Mouse (Mus musculus): ENCODE data around the gene Rgs8. TPM values are rescaled to one million over a fixed set of nuclear protein-coding genes. Genes with fewer than 3 reads are reported as not detected.

The Rgs8 gene
- total RNA-seq, 2 experiments from 2014 or later: not detected

DNA sequence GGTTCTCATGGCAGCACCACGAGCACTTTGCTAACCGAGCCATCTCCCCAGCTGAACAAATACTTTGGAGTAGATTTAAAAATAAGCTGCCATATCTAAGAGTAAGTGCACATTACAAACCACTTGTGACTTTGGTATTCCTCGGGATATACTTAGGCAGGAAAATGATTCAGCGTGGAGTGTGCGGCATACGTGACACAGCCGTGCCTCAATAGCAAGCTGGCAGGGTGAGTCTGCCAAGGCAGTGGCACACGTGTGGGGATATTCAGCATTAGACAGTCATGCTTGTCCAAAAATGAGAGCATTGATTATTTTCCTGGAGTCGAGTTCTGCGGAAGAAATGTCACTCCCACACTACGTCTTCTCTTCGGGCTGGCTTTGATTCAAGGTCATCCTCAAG, 21.1 kb downstream of the Rgs8 start:
- DNase-seq: no peak

DNA sequence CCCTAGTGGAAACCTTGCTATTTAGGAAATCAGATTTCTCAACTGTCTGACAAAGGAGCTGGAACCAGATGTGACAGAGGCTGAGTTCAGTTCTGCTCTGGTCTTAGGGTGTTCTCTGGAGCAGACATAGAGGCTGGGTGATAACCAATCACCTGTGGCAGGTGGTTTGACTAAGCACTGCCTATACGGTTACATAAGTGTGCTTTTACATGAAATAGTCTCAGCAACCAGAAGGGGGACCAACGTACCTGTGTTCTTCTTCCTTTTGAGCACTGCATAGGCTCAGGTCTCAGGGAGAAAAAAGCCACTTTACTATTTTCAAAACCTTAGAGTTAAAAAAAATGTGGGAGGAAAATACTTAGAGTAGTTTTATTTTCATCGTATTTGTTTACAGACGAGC, 22.8 kb downstream of the Rgs8 start:
- DNase-seq: no peak

DNA sequence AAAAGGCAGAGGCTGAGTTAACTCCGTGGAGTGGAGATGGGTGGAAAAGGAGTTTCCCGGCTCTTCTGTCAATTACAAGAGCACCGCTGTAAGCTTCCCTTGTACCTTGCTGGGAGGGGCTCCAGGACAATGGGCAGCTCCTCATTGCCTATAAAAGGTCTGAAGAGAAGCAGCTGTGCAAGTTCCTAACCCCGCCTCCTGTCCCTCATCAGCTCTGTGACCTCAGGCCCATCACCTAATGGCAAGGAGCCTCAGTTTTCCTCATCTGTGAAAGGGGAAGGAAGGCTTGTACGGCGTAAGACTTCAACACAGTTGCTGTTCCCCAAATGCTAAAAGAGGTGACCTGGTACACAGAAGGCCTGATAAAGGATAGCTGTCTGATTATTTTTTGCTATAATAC, 24.8 kb downstream of the Rgs8 start:
- DNase-seq: no peak

DNA sequence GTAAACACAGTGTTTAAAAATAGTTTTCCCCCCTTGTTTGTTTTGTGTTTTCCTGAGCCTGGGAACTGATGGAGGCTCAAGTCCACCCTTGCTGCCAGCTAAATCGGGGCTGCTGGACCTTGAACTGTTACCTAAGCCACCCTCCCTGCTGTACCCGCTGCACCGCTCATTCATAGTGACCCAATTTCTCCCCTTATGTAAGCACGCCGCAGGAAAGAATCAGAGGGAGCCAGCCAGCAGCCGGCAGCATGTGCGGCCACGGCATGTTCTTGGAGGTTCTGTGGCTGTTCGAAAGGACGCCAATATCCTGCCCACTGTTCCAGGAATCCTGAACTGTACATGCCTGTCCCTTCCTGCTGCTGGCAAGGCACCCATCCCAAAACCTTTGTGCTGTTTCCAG, 26.3 kb downstream of the Rgs8 start:
- peak; percentile 59 to 75 for DNase-seq

DNA sequence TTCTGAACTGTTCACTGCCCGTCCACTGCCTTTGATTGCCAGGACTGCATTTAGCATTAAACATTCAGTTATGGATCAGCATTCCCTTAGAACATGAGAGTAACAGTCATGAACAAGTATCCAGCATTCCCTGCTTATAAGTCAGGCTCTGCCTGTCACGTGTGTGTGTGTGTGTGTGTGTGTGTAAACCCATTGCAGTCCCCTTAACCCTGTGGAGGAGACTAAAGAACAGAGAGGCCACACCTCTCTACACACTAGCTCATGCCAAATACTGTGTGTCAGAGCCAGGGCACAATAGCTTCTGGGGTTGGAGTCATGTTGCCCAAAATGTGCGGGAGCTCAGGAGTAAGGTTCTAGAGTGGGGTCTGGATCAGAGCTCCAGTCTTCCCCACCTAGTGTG, 26.8 kb downstream of the Rgs8 start:
- DNase-seq: no peak

DNA sequence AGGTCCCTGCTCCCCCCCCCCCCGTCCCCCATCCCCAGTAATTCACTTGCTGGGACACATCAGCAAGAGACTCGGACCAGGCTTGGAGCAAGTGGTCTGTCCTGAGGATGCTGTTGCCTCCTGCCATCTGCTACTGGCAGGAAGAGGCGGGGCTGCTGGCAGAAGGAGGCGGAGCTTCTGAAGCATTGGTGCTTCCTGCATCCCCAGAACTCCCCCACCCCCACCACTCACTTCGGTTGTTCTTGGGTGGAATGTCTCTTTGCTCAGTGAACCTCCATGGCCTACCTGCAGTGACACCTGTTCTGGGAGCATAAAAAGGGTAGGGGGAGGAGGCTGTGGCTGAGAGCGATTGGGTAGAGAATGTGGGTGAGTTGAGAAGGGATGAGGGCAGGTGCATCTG, 27.5 kb downstream of the Rgs8 start:
- no peak for DNase-seq

DNA sequence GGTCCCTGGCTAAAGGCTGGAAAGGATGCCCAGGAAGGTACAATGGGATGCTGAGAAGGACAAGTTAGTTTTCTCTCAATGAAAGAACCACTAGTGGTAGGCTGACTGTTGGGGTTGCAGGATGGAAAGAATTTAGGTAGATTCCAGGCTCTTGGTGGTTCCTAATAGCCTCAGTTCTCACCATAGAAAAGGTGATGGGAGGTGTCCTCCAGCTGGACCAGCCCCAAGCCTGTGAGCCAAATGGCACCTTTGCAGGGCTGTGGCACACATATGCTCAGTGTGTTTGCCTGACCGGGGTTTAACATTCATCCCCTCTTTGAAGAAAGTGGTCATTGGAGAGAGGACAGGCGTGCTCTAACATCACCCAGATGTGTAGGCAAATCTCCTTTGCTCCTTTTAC, 28.2 kb downstream of the Rgs8 start:
- DNase-seq: no peak

DNA sequence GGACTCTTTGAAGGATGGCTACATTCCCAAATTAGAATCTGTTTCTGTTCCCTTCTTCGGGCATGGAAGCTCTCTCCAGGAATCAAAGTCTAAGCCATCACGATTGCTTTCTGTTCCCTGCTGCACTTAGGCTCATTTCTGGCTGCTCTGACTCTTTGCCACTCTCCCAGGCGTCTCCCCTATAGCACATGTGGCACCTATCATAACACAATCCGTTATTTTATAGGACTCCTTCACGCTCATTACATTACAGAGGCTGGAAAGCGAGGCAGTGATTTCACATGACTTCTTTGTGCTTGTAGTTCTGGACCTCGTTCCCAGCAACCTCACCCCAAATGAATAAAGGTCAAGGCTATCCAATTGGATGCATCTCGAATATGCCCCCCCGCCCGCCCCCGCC, 30.4 kb downstream of the Rgs8 start:
- no peak for DNase-seq

DNA sequence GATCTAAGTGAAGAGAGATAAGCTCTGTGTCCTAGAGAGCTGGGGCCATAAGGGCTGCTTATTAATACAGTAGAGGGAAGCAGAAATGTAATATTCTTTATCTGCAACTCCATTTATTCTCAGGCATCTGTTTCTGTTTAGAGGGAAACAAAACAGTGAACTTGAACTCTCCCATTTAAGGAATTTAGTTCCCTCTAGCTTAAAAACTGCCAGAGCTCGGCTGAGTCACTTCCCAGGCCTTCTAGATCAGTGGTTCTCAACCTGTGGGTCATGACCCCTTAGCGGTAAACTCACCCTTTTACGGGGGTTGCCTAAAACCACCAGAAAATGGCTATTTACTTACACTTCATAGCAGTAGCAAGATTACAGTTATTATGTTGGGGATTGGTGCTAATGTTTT, 32.8 kb downstream of the Rgs8 start:
- DNase-seq: no peak

DNA sequence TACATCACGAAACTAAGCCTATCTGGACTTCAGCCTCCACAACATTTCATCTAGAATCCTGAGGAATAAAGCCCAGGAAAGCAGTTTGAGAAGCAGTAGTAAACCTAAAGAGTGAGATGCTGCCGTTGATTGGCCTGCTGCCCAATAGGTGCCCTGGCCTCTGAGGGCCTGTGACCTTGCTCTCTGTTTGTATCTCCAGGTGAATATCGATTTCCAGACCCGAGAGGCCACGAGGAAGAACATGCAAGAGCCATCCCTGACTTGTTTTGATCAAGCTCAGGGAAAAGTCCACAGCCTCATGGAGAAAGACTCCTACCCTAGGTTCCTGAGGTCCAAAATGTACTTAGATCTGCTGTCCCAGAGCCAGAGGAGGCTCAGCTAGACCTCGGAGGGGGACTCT, 39.7 kb downstream of the Rgs8 start:
- DNase-seq: no peak

DNA sequence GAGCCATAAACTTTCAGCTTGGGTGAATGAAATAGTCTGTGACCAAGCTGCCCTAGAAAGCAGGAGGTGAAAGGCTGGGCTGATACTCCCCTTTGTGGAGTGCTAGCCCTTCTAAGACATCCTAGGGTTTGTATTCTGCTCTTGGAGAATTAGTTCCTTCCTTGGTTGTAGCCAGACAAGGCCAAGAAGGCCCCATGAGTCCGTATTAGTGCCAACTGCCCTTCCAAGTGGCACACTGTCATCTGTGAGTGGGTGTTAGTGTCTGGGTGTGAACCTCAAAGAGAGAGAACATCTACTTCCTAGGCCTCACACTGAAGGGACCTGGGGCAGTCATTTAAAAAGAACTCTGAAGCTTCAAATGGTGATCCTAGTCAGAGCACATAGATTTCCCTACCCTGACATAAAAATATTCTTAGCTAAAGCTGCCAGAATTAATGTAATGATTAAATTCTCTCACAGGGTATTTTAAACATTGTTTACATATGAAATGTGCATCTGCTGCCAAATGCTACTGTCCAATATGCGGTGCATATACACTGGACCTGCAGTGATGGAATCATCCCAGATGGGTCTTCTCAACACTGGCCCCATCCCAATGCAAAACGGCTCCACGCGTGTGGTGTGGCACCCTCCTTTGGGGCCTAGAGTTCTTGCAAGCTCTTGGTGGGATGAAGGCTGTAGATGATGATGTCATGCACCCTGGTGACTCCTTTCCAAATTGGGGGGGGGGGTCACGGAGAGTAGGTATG, 41.7 kb downstream of the Rgs8 start:
- no peak for DNase-seq

DNA sequence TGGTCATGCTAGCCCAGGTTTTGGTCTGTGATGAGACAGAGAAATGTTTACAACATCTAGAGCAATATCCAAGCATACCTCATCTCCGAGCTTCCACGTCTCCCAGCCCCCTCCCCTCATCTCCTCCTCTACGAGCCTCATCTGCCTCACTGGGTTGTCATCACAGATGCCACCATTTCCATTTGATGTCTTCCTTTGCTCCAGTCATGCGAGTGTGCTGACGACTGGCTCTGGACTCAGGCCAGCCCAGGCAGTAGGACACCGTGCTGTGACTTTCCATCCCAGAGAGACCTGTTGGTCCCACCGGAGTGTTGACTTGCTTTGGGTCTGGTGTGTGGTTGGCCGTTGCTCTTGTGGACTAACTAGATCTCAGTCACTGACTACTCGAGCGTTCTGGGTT, 42.6 kb downstream of the Rgs8 start:
- DNase-seq: no peak

DNA sequence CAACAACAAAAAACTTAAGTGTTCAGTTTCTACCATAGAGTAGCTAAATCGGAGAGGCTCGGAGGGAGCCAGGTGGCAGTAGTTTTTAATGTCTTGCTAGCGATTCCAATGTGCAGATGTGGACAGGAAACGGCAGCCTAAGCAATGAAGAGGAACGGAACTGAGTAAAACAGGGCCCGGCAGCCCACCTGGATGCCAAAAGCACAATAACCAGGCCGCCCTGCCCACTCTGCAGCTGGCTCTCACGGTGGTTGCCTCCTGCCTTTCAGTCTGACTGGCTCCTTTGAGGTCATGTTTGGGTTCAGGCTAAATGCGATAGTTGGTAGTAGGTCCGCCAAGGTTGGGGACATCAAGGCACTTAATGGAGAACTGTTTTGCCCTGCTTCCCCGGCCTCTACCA, 43.3 kb downstream of the Rgs8 start:
- no peak for DNase-seq

DNA sequence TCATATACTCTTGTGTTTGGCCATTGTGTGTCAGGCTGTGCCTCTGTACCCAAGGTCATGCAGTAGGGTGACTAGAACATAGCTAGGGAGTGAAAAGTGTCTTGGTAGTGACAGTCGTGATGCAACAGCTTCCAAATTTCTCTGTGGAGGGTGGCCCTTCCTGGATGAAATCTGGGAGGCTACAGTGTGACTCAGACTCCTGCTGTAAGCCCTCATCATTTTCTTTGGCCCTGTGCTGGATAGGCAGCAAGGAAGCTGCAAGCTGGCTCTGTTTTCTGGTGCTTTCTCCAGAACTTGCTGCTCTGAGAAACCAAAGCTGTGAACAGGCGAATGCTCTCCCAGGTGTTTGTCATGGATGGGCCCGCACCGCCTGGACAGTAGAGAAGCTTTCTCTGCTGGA, 43.7 kb downstream of the Rgs8 start:
- DNase-seq: no peak

DNA sequence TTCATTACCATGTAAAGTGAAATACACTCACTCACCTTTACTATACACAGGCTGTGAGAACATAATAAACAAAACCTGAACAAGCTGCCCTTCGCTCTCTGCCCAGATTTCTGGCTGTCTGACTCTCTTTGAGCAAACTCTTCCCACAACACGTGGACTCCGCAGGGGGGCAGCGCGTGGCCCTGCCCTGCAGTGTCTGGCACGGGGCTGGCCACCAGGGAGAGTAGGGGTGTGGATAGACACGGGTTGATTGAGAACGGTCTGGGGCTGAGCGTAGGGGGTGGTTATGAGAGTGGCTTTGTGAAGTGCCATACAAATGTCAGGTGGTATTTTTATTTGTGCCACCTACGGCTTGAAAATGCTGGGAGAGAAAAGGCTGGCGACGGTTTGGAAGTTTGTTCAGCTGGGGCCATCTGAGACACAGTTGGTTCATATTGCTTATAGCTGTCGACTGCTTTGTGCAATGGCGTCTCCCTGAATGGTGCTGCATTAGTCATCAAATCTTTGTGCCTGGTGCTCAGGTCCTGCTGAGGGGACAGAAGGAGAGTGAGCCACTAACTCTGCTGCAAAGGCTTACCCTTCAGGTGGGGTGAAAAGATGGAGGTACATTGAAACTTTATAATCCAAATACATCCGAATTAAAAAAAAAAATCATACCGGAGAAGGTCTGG, 44.9 kb downstream of the Rgs8 start:
- DNase-seq: no peak

DNA sequence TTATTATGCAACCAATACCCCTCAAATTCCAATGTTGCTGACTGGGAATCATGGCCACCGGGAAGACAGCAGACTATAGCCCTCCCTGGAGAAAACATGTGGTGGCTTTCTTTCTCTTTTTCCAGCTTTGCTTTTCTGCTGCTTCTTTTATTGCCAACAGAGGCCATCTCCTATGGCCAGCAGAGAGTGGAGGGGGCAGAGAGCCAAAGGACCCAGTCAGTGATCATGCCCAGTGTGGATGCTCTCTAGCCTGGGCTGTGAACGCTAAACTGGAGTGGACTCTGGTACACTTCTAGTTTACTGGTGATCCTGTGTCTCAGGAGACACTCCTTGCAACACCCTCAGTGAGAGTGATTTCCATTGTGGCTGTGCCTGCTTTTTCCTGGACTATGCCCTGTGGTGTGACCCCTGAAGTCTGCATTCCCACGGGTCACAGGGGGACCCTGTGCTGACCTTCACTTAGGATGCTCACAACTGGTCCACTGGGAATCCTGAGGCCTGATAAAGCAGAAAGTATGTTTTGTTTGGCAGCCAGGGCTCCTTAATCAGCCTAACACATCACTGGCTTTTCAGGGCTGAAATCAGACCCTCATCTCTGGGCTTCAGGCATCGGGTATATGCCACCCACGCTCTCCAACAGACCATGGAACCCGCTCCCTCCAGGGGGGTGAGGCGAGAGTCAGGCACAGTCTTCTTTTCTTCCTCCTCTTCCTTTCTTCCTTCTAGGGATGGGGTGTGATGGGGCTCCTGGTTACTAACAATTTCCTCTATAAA, 45.7 kb downstream of the Rgs8 start:
- no peak for DNase-seq

DNA sequence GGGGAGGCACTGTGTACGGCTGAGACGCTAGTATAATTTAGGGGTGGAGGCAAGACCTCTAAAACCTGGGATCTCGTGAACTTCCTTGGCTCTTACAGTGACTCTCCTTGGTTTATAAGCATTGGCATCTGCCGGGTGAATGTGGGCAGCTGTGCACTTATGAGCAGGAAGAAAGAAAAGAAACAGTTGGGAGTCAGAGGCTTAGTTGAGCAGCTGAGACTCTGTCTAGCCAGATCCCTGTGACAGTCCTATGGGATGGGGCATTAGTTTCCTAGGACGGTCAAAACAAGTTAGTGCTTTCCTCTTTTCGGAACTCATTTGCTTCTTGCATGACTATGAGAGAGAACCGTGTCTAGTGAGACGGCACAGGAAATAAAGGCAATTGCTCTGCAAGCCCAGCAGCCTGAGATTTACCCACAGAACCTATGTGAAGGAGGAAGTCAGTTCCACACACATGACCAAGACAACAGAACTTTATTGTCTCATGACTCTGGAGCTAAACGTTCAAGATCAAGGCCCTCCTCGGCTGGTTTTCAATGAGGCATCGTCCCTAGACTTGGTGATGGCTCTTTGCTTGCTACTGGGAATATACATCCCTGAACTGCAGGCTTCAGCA, 47.7 kb downstream of the Rgs8 start:
- no peak for DNase-seq

DNA sequence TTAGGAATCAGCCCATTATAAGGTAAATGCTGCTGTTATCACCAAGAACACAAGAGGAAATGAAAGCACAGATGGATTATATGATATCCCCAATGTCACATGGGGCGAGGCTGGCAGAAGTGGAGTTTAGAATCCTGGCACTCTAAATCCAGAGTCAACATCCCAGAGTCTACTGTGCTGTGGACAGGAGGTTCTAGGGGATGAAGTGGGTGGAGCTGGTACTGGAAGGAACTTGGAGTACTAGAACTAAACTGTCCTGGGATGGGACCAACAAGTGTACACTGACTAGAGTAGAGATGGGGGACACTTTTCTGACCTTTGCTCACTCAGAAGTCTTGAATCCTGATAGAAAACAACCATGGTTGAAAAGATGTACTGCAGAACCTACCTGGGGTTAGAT, 48.6 kb downstream of the Rgs8 start:
- no peak for DNase-seq

DNA sequence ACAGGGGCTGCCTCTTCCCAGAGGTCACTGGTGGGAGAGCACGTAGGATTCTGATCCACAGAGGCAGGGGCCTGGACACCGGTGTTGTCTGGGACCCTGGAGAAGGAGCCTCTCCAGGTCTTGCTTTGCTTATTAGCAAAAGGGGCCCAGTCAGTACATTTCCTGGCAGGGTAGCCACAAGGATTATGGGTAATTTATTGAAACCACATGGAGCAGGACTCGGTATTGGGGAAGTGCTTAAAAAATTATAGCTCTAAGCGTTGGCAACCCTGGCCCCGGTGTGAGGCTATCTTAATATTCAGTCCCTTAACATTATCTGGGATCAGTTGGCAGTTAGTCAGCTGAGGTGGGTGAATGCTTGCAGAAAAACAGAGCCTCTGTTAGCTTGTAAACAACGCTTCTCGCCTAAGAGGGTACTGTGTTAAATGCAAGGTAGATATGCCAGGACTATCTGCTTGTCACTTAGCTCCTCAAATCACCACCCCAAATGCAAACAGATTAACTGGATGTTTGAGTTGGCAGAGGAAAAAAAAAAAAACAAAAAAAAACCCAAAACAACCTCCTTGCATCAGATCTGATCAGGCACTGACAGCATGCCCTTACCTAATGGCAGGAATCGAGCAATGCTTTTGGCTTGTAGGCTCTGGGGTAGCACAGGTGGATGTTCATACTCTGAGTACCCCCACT, 49.5 kb downstream of the Rgs8 start:
- DNase-seq: no peak

DNA sequence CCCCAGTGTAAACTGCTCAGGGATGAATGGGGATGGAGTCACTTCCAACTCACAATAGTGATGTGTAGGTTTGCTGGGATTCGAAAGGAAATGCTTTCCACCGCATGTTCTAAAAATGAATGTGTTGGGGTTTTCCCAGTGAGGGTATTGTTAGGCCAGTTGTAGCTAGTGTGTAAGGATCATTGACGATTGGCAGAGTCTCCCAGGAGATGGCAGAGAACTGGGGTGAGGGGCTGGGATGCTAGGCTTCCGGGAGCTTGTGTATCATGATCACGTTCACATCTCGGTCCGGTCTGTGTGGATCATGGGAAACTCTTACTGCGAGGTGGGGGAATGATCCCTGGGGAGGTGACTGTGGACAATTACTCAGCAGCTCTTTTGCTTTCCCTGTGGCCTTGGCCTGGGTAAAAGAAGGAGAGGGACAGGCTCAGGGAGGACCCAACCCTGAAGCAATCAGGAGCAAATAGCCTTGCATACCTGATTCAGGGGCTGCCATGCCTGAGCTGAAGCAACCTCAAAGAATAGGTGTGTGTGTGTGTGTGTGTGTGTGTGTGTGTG, 50.1 kb downstream of the Rgs8 start:
- DNase-seq: peak in 1 of 2 experiments; percentile 4

DNA sequence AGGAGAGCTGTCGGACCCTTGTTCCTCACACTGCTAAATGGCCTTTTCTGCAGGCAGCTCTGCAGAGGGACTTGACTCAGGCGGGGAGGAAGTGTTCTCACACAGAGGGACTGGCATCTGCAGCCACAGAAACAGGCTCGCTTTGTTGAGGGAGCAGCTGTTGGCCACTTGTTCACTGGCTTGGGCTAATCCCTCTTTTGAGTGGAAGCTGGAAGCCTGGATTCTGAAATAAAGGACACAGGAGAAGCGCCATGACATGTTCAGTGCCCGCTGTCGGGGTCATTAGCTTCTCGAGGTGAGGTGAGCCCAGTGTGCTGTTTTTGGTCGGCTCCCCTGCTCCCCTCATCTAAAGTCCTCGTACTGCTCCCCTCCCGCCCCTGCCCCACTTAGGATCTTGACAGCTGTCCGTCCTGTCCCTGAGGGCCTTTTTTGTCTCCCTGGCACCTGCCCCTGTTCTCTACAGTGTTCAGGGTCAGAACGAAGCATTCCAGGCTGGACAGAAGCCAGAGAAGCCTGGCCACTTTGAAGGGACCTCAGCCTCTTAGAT, 50.7 kb downstream of the Rgs8 start:
- DNase-seq: no peak

DNA sequence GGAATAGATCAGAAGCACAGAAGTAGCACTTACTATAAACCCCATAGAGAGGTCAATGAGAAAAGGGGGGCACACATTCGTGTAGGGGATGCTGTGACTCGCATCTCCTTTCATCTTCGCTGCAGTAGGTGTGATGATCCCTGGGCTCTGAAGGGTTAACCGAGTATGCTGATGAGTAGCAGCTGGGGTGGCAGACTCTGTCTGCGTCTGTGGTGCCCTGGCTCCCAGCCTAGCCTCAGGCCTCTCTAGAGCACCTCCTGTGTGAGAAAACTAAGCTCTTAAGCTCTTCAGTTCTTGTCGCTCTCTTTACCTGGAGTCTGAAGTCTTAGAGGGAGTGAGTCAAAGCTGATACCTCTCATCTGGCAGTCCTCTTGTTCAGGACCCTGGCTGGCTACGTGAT, 51.3 kb downstream of the Rgs8 start:
- DNase-seq: no peak
